Mouse (Mus musculus) midbrain, embryonic 16.5 days (tissue): ENCODE measurements around the gene Htra3. TPM values are rescaled to one million over a fixed set of nuclear protein-coding genes. Genes with fewer than 3 reads are reported as not detected.

Experiments
- ATAC-seq: fragments of 200-750 bp; cut with Nextera tagmentation; 2 replicates; pipeline ENCODE4 v1.8.0; 2017; ENCODE audit warnings: moderate TSS enrichment
- H3K27ac ChIP-seq: fragments of 300-500 bp; sonication (generic); 2 replicates; pipeline ENCODE4 v1.5.1; 2014; ENCODE audit warnings: mild to moderate bottlenecking, low read length, mixed read lengths
- H3K27me3 ChIP-seq: fragments of 300-500 bp; sonication (generic); 2 replicates; pipeline ENCODE4 v1.6.1; 2014; ENCODE audit warnings: low read depth, low read length, mixed read lengths; ENCODE audit not compliant: control insufficient read depth, insufficient read depth
- H3K36me3 ChIP-seq: fragments of 300-500 bp; sonication (generic); 2 replicates; pipeline ENCODE4 v1.6.1; 2014; ENCODE audit warnings: mild to moderate bottlenecking, low read length, moderate library complexity, mixed read lengths; ENCODE audit not compliant: control insufficient read depth, insufficient read depth
- H3K4me1 ChIP-seq: fragments of 300-500 bp; sonication (generic); 2 replicates; pipeline ENCODE4 v1.6.1; 2014; ENCODE audit warnings: mild to moderate bottlenecking, low read length, mixed read lengths; ENCODE audit not compliant: control insufficient read depth, insufficient read depth
- H3K4me2 ChIP-seq: fragments of 300-500 bp; sonication (generic); 2 replicates; pipeline ENCODE4 v1.6.1; 2014; ENCODE audit warnings: mild to moderate bottlenecking, low read length, mixed read lengths
- H3K4me3 ChIP-seq: fragments of 300-500 bp; sonication (generic); 2 replicates; pipeline ENCODE4 v1.5.1; 2014; ENCODE audit warnings: low read depth, mild to moderate bottlenecking, low read length, moderate library complexity, mixed read lengths
- H3K9ac ChIP-seq: fragments of 300-500 bp; sonication (generic); 2 replicates; pipeline ENCODE4 v1.6.1; 2014; ENCODE audit warnings: low read depth, low read length, mixed read lengths
- H3K9me3 ChIP-seq: fragments of 300-500 bp; sonication (generic); replicated peaks from 2 replicates; pipeline ENCODE4 v1.6.1; 2014; ENCODE audit warnings: mild to moderate bottlenecking, low read length, mixed read lengths; ENCODE audit not compliant: control insufficient read depth, poor library complexity, severe bottlenecking
- WGBS: fragments of 180-500 bp; shearing (Covaris S2); extraction: QIAGEN DNeasy Blood & Tissue Kit; methylation state at CpG from one replicate; pipeline ENCODE4 v1.1.7; 2014; 5-methylcytosine and 5-hydroxymethylcytosine counted together
- polyA plus RNA-seq: library from polyadenylated mRNA; unstranded; fragments of >200 nt; fragmentation: Nextera tagmentation; extraction: Ambion mirVana; gene quantifications from 2 replicates; pipeline ENCODE4 v1.2.1, GENCODE M21; 2015

Htra3 gene
- polyA plus RNA-seq, 1 experiment from 2014 or later = 15.7 TPM

GRCm38 (mm10) chr5:35641961-35642584 is 37.5 kb downstream of the Htra3 start:
- H3K9me3 ChIP-seq = no peaks in the 10 kb centered on the region
- H3K27me3 ChIP-seq = no peaks in the 10 kb centered on the region
- H3K4me1 ChIP-seq = no peaks in the 10 kb centered on the region
- no peak for ATAC-seq
- H3K36me3 ChIP-seq = no peaks in the 10 kb centered on the region
- no peak overlapping the region for H3K27ac ChIP-seq
- H3K4me2 ChIP-seq = no peak overlapping the region
- H3K9ac ChIP-seq = no peak overlapping the region
- H3K4me3 ChIP-seq = no peak overlapping the region
- 64% methylated on average over 10 of the region's 10 CpGs for WGBS

- no peak overlapping the region for H3K4me3 ChIP-seq
- 91% methylated on average over 2 of the region's 2 CpGs for WGBS
These were observed 43.6 kb downstream of the Htra3 start for GRCm38 (mm10) chr5:35636016-35636415.

GRCm38 (mm10) chr5:35632841-35633240 is 46.7 kb downstream of the Htra3 start:
- Histone ChIP-seq H3K4me3 (no peak overlapping the region), H3K27me3 (no peaks in the 10 kb centered on the region), H3K4me1 (no peaks in the 10 kb centered on the region), H3K9me3 (no peaks in the 10 kb centered on the region), H3K27ac (no peak overlapping the region), H3K4me2 (no peak overlapping the region), H3K36me3 (no peaks in the 10 kb centered on the region), H3K9ac (no peak overlapping the region)
- WGBS = 92% methylated on average over 6 of the region's 6 CpGs
- ATAC-seq = no peak

More at GRCm38 (mm10) chr5:35636016-35636415, 43.6 kb downstream of the Htra3 start:
- Histone ChIP-seq H3K9ac (no peak overlapping the region), H3K27me3 (no peaks in the 10 kb centered on the region), H3K36me3 (no peaks in the 10 kb centered on the region), H3K27ac (no peak overlapping the region), H3K4me2 (no peak overlapping the region), H3K9me3 (no peaks in the 10 kb centered on the region), H3K4me1 (no peaks in the 10 kb centered on the region)
- no peak for ATAC-seq

GRCm38 (mm10) chr5:35631755-35632154 is 47.8 kb downstream of the Htra3 start:
- H3K27me3 ChIP-seq = no peaks in the 10 kb centered on the region
- H3K9me3 ChIP-seq = no peaks in the 10 kb centered on the region
- no peak overlapping the region for H3K4me3 ChIP-seq
- no peak overlapping the region for H3K27ac ChIP-seq
- no peak overlapping the region for H3K4me2 ChIP-seq
- no peaks in the 10 kb centered on the region for H3K36me3 ChIP-seq
- H3K4me1 ChIP-seq = no peaks in the 10 kb centered on the region
- H3K9ac ChIP-seq = no peak overlapping the region
- WGBS = 83% methylated on average over 5 of the region's 5 CpGs
- ATAC-seq = no peak

GRCm38 (mm10) chr5:35631224-35631623 is 48.4 kb downstream of the Htra3 start:
- H3K36me3 ChIP-seq = no peaks in the 10 kb centered on the region
- H3K27me3 ChIP-seq = no peaks in the 10 kb centered on the region
- H3K9ac ChIP-seq = no peak overlapping the region
- no peak overlapping the region for H3K27ac ChIP-seq
- no peaks in the 10 kb centered on the region for H3K4me1 ChIP-seq
- no peak overlapping the region for H3K4me3 ChIP-seq
- ATAC-seq = no peak
- no peak overlapping the region for H3K4me2 ChIP-seq
- WGBS = 87% methylated on average over 3 of the region's 3 CpGs
- H3K9me3 ChIP-seq = no peaks in the 10 kb centered on the region

- Histone ChIP-seq H3K27ac (no peak overlapping the region), H3K4me3 (no peak overlapping the region), H3K9ac (no peak overlapping the region), H3K4me1 (no peaks in the 10 kb centered on the region), H3K36me3 (no peaks in the 10 kb centered on the region), H3K9me3 (no peaks in the 10 kb centered on the region), H3K27me3 (no peaks in the 10 kb centered on the region), H3K4me2 (no peak overlapping the region)
- WGBS = 91% methylated on average over 1 of the region's 1 CpGs
- ATAC-seq = no peak
These were observed 48.9 kb downstream of the Htra3 start for GRCm38 (mm10) chr5:35630706-35631105.

- no peaks in the 10 kb centered on the region for H3K4me1 ChIP-seq
- no peaks in the 10 kb centered on the region for H3K36me3 ChIP-seq
- H3K27ac ChIP-seq = no peak overlapping the region
- no peak overlapping the region for H3K9ac ChIP-seq
- H3K4me2 ChIP-seq = no peak overlapping the region
- no peaks in the 10 kb centered on the region for H3K9me3 ChIP-seq
- ATAC-seq = no peak
- no peaks in the 10 kb centered on the region for H3K27me3 ChIP-seq
- no peak overlapping the region for H3K4me3 ChIP-seq
These were observed 50.2 kb downstream of the Htra3 start for GRCm38 (mm10) chr5:35629333-35629732.

- no peaks in the 10 kb centered on the region for H3K4me1 ChIP-seq
- H3K4me3 ChIP-seq = no peak overlapping the region
- H3K36me3 ChIP-seq = no peaks in the 10 kb centered on the region
- ATAC-seq = no peak
- H3K4me2 ChIP-seq = no peak overlapping the region
- H3K9me3 ChIP-seq = no peaks in the 10 kb centered on the region
- no peaks in the 10 kb centered on the region for H3K27me3 ChIP-seq
- H3K9ac ChIP-seq = no peak overlapping the region
- H3K27ac ChIP-seq = no peak overlapping the region
- 29% methylated on average over 1 of the region's 1 CpGs for WGBS
These were observed 50.9 kb downstream of the Htra3 start for GRCm38 (mm10) chr5:35628685-35629084.

GRCm38 (mm10) chr5:35627307-35627840 is 52.2 kb downstream of the Htra3 start:
- Histone ChIP-seq H3K4me3 (no peak overlapping the region), H3K36me3 (no peaks in the 10 kb centered on the region), H3K27me3 (no peaks in the 10 kb centered on the region), H3K4me2 (no peak overlapping the region), H3K9me3 (no peaks in the 10 kb centered on the region), H3K4me1 (no peaks in the 10 kb centered on the region), H3K27ac (no peak overlapping the region), H3K9ac (no peak overlapping the region)
- ATAC-seq = no peak
- 63% methylated on average over 7 of the region's 7 CpGs for WGBS
